Mouse (Mus musculus) testis, adult 2 months (tissue): ENCODE results near the gene Cplx3.

Experiments used
- CTCF ChIP-seq: fragments of 200-500 bp; IDR thresholded peaks from 2 replicates; pipeline ENCODE4 v1.5.1; 2012; ENCODE audit warnings: low read depth, mild to moderate bottlenecking, inconsistent platforms, low read length, moderate library complexity; ENCODE audit not compliant: control insufficient read depth, insufficient read depth, insufficient replicate concordance
- POLR2A ChIP-seq: fragments of 200-500 bp; IDR thresholded peaks from 2 replicates; pipeline ENCODE4 v1.6.1; 2012; ENCODE audit warnings: low read depth, mild to moderate bottlenecking, inconsistent platforms, low read length, moderate library complexity; ENCODE audit not compliant: control insufficient read depth

DNA sequence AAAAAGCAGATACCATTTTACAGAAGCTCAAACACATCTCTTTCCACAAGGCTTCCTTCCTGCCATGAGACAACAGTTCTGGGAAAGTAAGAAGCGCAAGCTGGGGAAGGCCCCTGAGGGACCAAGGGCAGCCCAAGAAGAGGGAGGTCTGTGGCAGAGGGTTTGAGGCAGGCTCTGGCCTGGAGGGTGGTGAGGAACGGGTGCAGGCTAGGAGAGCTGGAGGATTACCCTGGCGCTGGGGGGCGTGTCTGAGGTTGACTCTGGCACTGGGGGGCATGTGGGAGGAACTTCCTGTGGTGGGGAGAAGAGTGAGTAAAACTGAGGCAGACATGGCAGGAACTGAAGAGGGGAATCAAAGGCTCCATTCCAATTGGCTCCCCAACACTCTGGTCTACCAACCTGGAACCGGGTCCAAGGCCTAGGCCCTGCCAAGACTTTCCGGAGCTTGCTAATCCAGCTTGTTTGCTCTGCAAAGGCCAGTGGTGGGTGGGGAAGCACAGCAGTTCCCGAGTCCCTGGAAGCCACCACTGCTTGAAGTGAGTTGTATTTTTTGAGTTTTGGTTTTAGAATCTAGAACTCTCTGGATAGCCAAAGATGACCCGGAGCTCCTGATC lies 11.6 kb upstream of the Cplx3 start:
- no peak for TF ChIP-seq CTCF
- no peak for TF ChIP-seq POLR2A
